In genomic region chr4:41677006-41677629, GRCm38 (mm10) we compare ENCODE assay signal across 8 mouse cellular contexts. TPM values are rescaled to one million over a fixed set of nuclear protein-coding genes. Genes with fewer than 3 reads are reported as not detected.
DNase-seq lines count a peak whose midpoint lies in the region; ATAC-seq and TF ChIP-seq lines count a peak whose summit lies in the region.

No protein-coding gene starts in this region.

- H3K27ac ChIP-seq in hindbrain, embryonic 13.5 days, result peak overlapping the region; percentile 82
- no peak overlapping the region for H3K27ac ChIP-seq in midbrain, postnatal 0 days (ENCODE audit: low read depth, low read length)

- peaks cover 95% of the 10 kb centered on the region for H3K4me1 ChIP-seq in hindbrain, embryonic 13.5 days (replicated peaks)
- peaks cover 5% of the 10 kb centered on the region; the same call in 1 of the 2 replicates for H3K4me1 ChIP-seq in midbrain, postnatal 0 days (ENCODE audit: insufficient read depth, low read length)

- no peaks in the 10 kb centered on the region for H3K36me3 ChIP-seq in hindbrain, embryonic 13.5 days
- no peaks in the 10 kb centered on the region for H3K36me3 ChIP-seq in midbrain, postnatal 0 days (ENCODE audit: insufficient read depth, low read length)

- H3K4me3 ChIP-seq in hindbrain, embryonic 13.5 days, result no peak overlapping the region
- no peak overlapping the region for H3K4me3 ChIP-seq in midbrain, postnatal 0 days (ENCODE audit: low read depth, low read length)

- DNase-seq in embryo, embryonic 11 days, result peak; percentile 44
- no peak for DNase-seq in embryo, embryonic 9.5 days (ENCODE audit: extremely low spot score)
- DNase-seq in right cerebral cortex, postnatal 10 days (ENCODE audit: low spot score in 2 of 2), result peak; percentile 64 to 76
- no peak for DNase-seq in right cerebral cortex, postnatal 36 days (ENCODE audit: low spot score in 2 of 2)
- DNase-seq in midbrain, postnatal 0 days (ENCODE audit: low spot score), result peak; percentile 75
- no peak for DNase-seq in spleen, postnatal 36 days (ENCODE audit: low spot score in 2 of 2)
- no peak for DNase-seq in frontal cortex, postnatal 14 days (ENCODE audit: low spot score in 2 of 2)

- WGBS in hindbrain, embryonic 13.5 days, result 43% methylated on average over 12 of the region's 13 CpGs
- WGBS in midbrain, postnatal 0 days, result 51% methylated on average over 11 of the region's 13 CpGs

- H3K9me3 ChIP-seq in hindbrain, embryonic 13.5 days, result no peaks in the 10 kb centered on the region
- H3K9me3 ChIP-seq in midbrain, postnatal 0 days (ENCODE audit: low read length), result no peaks in the 10 kb centered on the region

- TF ChIP-seq CTCF in midbrain, postnatal 0 days (IDR thresholded peaks at IDR 0.05), result no peak

- 0 out of 2 replicates have a peak overlapping the region, but pooled peaks have one; percentile 2 for H3K4me2 ChIP-seq in hindbrain, embryonic 13.5 days
- no peak overlapping the region for H3K4me2 ChIP-seq in midbrain, postnatal 0 days (ENCODE audit: low read depth, low read length, poor library complexity, severe bottlenecking)

- H3K9ac ChIP-seq in hindbrain, embryonic 13.5 days, result peak overlapping the region; percentile 55
- no peak overlapping the region for H3K9ac ChIP-seq in midbrain, postnatal 0 days (replicated peaks; ENCODE audit: low read length, poor library complexity, severe bottlenecking)

- ATAC-seq in hindbrain, embryonic 13.5 days (ENCODE audit: low FRiP score), result peak; percentile 68
- ATAC-seq in midbrain, postnatal 0 days (ENCODE audit: low FRiP score), result no peak

- no peaks in the 10 kb centered on the region for H3K27me3 ChIP-seq in hindbrain, embryonic 13.5 days
- H3K27me3 ChIP-seq in midbrain, postnatal 0 days (ENCODE audit: insufficient read depth, low read length), result no peaks in the 10 kb centered on the region

RNA-seq across cellular contexts. Expression of gene Cntfr, which starts 19.8 kb away (rescaled TPM):
- 24.4 and 27.8 TPM in 2 replicates for polyA plus RNA-seq in hindbrain, embryonic 13.5 days (2015; fragmentation: Nextera tagmentation; extraction: Ambion mirVana)
- total RNA-seq in midbrain, postnatal 0 days (2014; rRNA removed), result 61.6 and 69.2 TPM in 2 replicates
- 20.1 and 23.4 TPM in 2 replicates for polyA plus RNA-seq in midbrain, postnatal 0 days (2015; fragmentation: Nextera tagmentation; extraction: Ambion mirVana)

RNA-seq across cellular contexts. Expression of gene Il11ra1, which starts 22.7 kb away (rescaled TPM):
- polyA plus RNA-seq in hindbrain, embryonic 13.5 days (2015; fragmentation: Nextera tagmentation; extraction: Ambion mirVana), result 47.6 and 48.5 TPM in 2 replicates
- 21.8 and 26.5 TPM in 2 replicates for total RNA-seq in midbrain, postnatal 0 days (2014; rRNA removed)
- 28.8 and 35.3 TPM in 2 replicates for polyA plus RNA-seq in midbrain, postnatal 0 days (2015; fragmentation: Nextera tagmentation; extraction: Ambion mirVana)

RNA-seq across cellular contexts. Expression of gene Rpp25l, which starts 36.2 kb away (rescaled TPM):
- polyA plus RNA-seq in hindbrain, embryonic 13.5 days (2015; fragmentation: Nextera tagmentation; extraction: Ambion mirVana), result 63.0 and 66.8 TPM in 2 replicates
- total RNA-seq in midbrain, postnatal 0 days (2014; rRNA removed), result 38.3 and 39.7 TPM in 2 replicates
- 44.3 and 49.9 TPM in 2 replicates for polyA plus RNA-seq in midbrain, postnatal 0 days (2015; fragmentation: Nextera tagmentation; extraction: Ambion mirVana)

RNA-seq across cellular contexts. Expression of gene Enho, which starts 37.0 kb away (rescaled TPM):
- polyA plus RNA-seq in hindbrain, embryonic 13.5 days (2015; fragmentation: Nextera tagmentation; extraction: Ambion mirVana), result 92.0 and 95.2 TPM in 2 replicates
- total RNA-seq in midbrain, postnatal 0 days (2014; rRNA removed), result 167 and 217 TPM in 2 replicates
- polyA plus RNA-seq in midbrain, postnatal 0 days (2015; fragmentation: Nextera tagmentation; extraction: Ambion mirVana), result 146 and 157 TPM in 2 replicates

RNA-seq across cellular contexts. Expression of gene Dctn3, which starts 45.9 kb away (rescaled TPM):
- polyA plus RNA-seq in hindbrain, embryonic 13.5 days (2015; fragmentation: Nextera tagmentation; extraction: Ambion mirVana), result 301 and 303 TPM in 2 replicates
- total RNA-seq in midbrain, postnatal 0 days (2014; rRNA removed), result 122 and 150 TPM in 2 replicates
- polyA plus RNA-seq in midbrain, postnatal 0 days (2015; fragmentation: Nextera tagmentation; extraction: Ambion mirVana), result 308 and 345 TPM in 2 replicates

Comparison
In these comparisons a context has a peak if more than half of its experiments do, and no peak if none do; other contexts are left out.
1. DNase-seq: peak in embryo, embryonic 11 days (single experiment), right cerebral cortex, postnatal 10 days (2 of 2) and midbrain, postnatal 0 days (single experiment); none in embryo, embryonic 9.5 days (single experiment), right cerebral cortex, postnatal 36 days (0 of 2), spleen, postnatal 36 days (0 of 2) and frontal cortex, postnatal 14 days (0 of 2).